Mouse (Mus musculus): Measurements from ENCODE around the gene Anks1b.

- TF ChIP-seq ZKSCAN1 (IDR thresholded peaks at IDR 0.05; ENCODE audit: low read depth, low read length) (no peak), ZMIZ1 (IDR thresholded peaks at IDR 0.05; ENCODE audit: low read depth, low read length) (no peak), TAL1 (IDR thresholded peaks at IDR 0.05; ENCODE audit: low read length) (no peak)
These were observed 131.6 kb downstream of the Anks1b start for GRCm38 (mm10) chr10:90004882-90005281.
